Mouse (Mus musculus) kidney, embryonic 14.5 days (tissue): ENCODE data around the gene Cit. TPM values are rescaled to one million over a fixed set of nuclear protein-coding genes. Genes with fewer than 3 reads are reported as not detected.

Experiments
- ATAC-seq: fragments of 200-750 bp; cut with Nextera tagmentation; 2 replicates; pipeline ENCODE4 v1.8.0; 2017; ENCODE audit warnings: moderate number of reproducible peaks, mild to moderate bottlenecking, moderate TSS enrichment, moderate library complexity; ENCODE audit not compliant: low FRiP score, low TSS enrichment
- H3K27ac ChIP-seq: fragments of 300-500 bp; sonication (generic); 2 replicates; pipeline ENCODE4 v1.5.1; 2014; ENCODE audit warnings: low read depth, mild to moderate bottlenecking, low read length, moderate library complexity, mixed read lengths
- H3K27me3 ChIP-seq: fragments of 300-500 bp; sonication (generic); 2 replicates; pipeline ENCODE4 v1.6.1; 2014; ENCODE audit warnings: mild to moderate bottlenecking, low read length; ENCODE audit not compliant: control insufficient read depth, insufficient read depth
- H3K36me3 ChIP-seq: fragments of 300-500 bp; sonication (generic); 2 replicates; pipeline ENCODE4 v1.6.1; 2014; ENCODE audit warnings: low read length, mixed read lengths; ENCODE audit not compliant: control insufficient read depth, insufficient read depth
- H3K4me1 ChIP-seq: fragments of 300-500 bp; sonication (generic); 2 replicates; pipeline ENCODE4 v1.6.1; 2014; ENCODE audit warnings: low read length, mixed read lengths; ENCODE audit not compliant: control insufficient read depth, insufficient read depth
- H3K4me2 ChIP-seq: fragments of 300-500 bp; sonication (generic); replicated peaks from 2 replicates; pipeline ENCODE4 v1.6.1; 2014; ENCODE audit warnings: low read depth, mild to moderate bottlenecking, low read length
- H3K4me3 ChIP-seq: fragments of 300-500 bp; sonication (generic); 2 replicates; pipeline ENCODE4 v1.5.1; 2014; ENCODE audit warnings: mild to moderate bottlenecking, low read length
- H3K9ac ChIP-seq: fragments of 300-500 bp; sonication (generic); 2 replicates; pipeline ENCODE4 v1.6.1; 2014; ENCODE audit warnings: low read depth, mild to moderate bottlenecking, low read length, moderate library complexity
- H3K9me3 ChIP-seq: fragments of 300-500 bp; sonication (generic); 2 replicates; pipeline ENCODE4 v1.6.1; 2016; ENCODE audit warnings: low read length; ENCODE audit not compliant: control insufficient read depth
- WGBS: fragments of 180-500 bp; shearing (Covaris S2); extraction: QIAGEN DNeasy Blood & Tissue Kit; methylation state at CpG from one replicate; pipeline ENCODE4 v1.1.7; 2014; 5-methylcytosine and 5-hydroxymethylcytosine counted together
- polyA plus RNA-seq: library from polyadenylated mRNA; unstranded; fragments of >200 nt; fragmentation: Nextera tagmentation; extraction: Ambion mirVana; gene quantifications from 2 replicates; pipeline ENCODE4 v1.2.1, GENCODE M21; 2014

Gene Cit
- polyA plus RNA-seq, 1 experiment from 2014 or later, result 34.9 TPM

DNA sequence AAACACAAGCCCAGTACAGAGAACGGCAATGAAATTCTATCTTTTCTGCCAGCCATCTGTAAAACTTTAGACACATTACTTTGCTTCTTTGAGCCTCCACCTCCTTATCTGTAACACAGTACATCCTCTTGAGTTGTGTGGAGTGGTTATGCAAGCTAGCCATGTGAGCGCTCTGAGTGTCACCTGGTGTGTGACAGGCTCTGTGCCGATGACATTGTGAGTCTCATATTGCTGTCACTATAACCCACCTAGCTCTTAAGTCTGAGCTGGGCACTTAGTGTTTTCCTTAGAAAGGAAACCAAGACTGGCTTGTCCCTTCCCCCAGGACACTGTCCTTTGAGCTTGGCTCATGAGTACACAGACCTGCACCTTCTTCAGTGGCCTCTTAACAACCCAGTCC lies 203.2 kb downstream of the Cit start:
- ATAC-seq, result no peak
- Histone ChIP-seq H3K9ac (no peak overlapping the region), H3K36me3 (no peaks in the 10 kb centered on the region), H3K27ac (no peak overlapping the region), H3K4me2 (no peak overlapping the region), H3K4me1 (no peaks in the 10 kb centered on the region), H3K27me3 (no peaks in the 10 kb centered on the region), H3K4me3 (no peak overlapping the region), H3K9me3 (no peaks in the 10 kb centered on the region)
- WGBS, result 92% methylated on average over 3 of the region's 3 CpGs

DNA sequence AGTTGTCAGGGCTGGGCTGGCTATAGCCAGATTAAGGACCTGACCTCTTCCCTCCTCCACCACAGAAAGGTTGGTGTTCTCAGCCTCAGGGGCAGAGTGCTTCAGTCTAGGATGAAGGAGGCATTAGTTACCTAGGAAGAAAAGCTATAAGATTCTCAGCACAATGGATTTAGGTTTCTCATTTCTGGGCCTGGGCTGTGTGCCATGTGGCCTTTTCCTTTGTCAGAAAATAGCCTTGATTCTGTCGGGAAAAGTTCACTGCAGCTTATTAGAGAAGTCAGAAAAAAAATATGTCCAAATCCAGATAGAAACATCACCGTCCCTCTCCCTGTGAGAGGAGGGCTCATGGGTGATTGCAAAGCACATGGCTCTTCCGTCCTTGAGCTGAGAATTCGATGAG lies 204.7 kb downstream of the Cit start:
- WGBS, result 84% methylated on average over 4 of the region's 4 CpGs
- Histone ChIP-seq H3K4me2 (no peak overlapping the region), H3K4me3 (no peak overlapping the region), H3K36me3 (no peaks in the 10 kb centered on the region), H3K27ac (no peak overlapping the region), H3K4me1 (no peaks in the 10 kb centered on the region), H3K9me3 (no peaks in the 10 kb centered on the region), H3K9ac (no peak overlapping the region), H3K27me3 (no peaks in the 10 kb centered on the region)
- ATAC-seq, result no peak

GRCm38 (mm10) chr5:116052171-116052570 lies 207.1 kb downstream of the Cit start:
- no peaks in the 10 kb centered on the region for H3K27me3 ChIP-seq
- H3K9ac ChIP-seq, result no peak overlapping the region
- no peak overlapping the region for H3K4me3 ChIP-seq
- no peaks in the 10 kb centered on the region for H3K4me1 ChIP-seq
- H3K36me3 ChIP-seq, result no peaks in the 10 kb centered on the region
- no peaks in the 10 kb centered on the region for H3K9me3 ChIP-seq
- ATAC-seq, result no peak
- no peak overlapping the region for H3K27ac ChIP-seq
- WGBS, result 86% methylated on average over 5 of the region's 5 CpGs
- H3K4me2 ChIP-seq, result no peak overlapping the region

GRCm38 (mm10) chr5:116052826-116053225 lies 207.7 kb downstream of the Cit start:
- H3K9ac ChIP-seq, result no peak overlapping the region
- H3K36me3 ChIP-seq, result no peaks in the 10 kb centered on the region
- 60% methylated on average over 6 of the region's 6 CpGs for WGBS
- no peak overlapping the region for H3K27ac ChIP-seq
- no peaks in the 10 kb centered on the region for H3K4me1 ChIP-seq
- H3K27me3 ChIP-seq, result no peaks in the 10 kb centered on the region
- no peak overlapping the region for H3K4me3 ChIP-seq
- ATAC-seq, result no peak
- no peak overlapping the region for H3K4me2 ChIP-seq
- H3K9me3 ChIP-seq, result no peaks in the 10 kb centered on the region

Other genes with a start within 250 kb of the Cit start
- gene Rab35, start 213.4 kb upstream of the Cit start, polyA plus RNA-seq, result 17.7 and 18.6 TPM in 2 replicates
- 10.5 and 10.8 TPM in 2 replicates for gene Bicdl1, start 113.7 kb upstream of the Cit start, polyA plus RNA-seq
- 60.9 and 85.5 TPM in 2 replicates for gene Prkab1, start 179.2 kb downstream of the Cit start, polyA plus RNA-seq
- gene Tmem233, start 238.0 kb downstream of the Cit start, polyA plus RNA-seq, result not detected in 2 replicates